Comparison of ENCODE assay signal across 15 mouse cellular contexts in the genomic region with DNA sequence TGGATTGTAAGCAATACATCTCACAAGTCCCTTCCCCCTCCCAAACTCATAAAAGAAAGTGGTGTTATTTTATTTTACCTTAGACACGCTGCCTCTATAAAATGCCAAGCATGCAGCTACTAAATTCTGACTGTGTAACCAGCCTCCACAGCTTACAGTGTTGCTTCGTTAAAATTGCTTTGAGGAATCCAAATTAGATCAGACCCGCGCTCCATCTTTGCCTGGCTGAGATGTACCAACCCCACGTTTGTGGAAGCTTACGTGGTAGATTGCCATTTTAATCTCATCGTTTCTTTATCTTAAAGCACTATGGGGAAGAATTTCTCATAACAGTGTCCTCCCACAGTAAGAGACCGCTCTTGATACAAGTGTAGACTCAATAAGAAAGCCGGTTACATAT.
DNase-seq lines count a peak whose midpoint lies in the region.
"Had no signal": no experiment of that assay in that cellular context is flagged by ENCODE, and none has a peak within 500 bp of the region (broad histone marks: within the 10 kb centered on the region; RNA-seq: fewer than 3 reads in every experiment).

No protein-coding gene starts in this region.

- peak; percentile 21 to 51 for DNase-seq in frontal cortex, postnatal 36 days (ENCODE audit: low spot score in 2 of 2)
- no peak for DNase-seq in frontal cortex, postnatal 10 days (ENCODE audit: low spot score in 2 of 2)
- peak; percentile 36 to 38 for DNase-seq in right cerebral cortex, adult 2 months (ENCODE audit: low spot score in 2 of 2)
- no peak for DNase-seq in right cerebral cortex, postnatal 4 days
- DNase-seq in left cerebral cortex, postnatal 25 days (ENCODE audit: low spot score in 2 of 2): peak; percentile 26 to 85
- no peak for DNase-seq in Muller cell, postnatal 12 days (ENCODE audit: inconsistent ontology term)
- no peak for DNase-seq in kidney, adult 9 months
- DNase-seq: adrenal gland, adult 2 months; adrenal gland, postnatal 25 days; cerebellum, adult 8-10 months; cerebellum, postnatal 14 days; embryo, embryonic 11 days; gastrocnemius, postnatal 14 days; heart, adult 2 months; heart, postnatal 14 days had no signal

- intact Hi-C loops in left cerebral cortex, postnatal 25 days (cut with DNase I): loop anchor here (2.0 kb wide), 2 partner anchors 87 to 141 kb away; no protein-coding TSS in a partner anchor

Comparison
In these comparisons a context has a peak if more than half of its experiments do, and no peak if none do; other contexts are left out.
1. DNase-seq: peak in frontal cortex, postnatal 36 days (2 of 2), right cerebral cortex, adult 2 months (2 of 2) and left cerebral cortex, postnatal 25 days (2 of 2); none in frontal cortex, postnatal 10 days (0 of 2), right cerebral cortex, postnatal 4 days (single experiment), Muller cell, postnatal 12 days (single experiment) and kidney, adult 9 months (single experiment).